Mouse (Mus musculus) testis, adult 2 months (tissue): ENCODE results near the gene Itgb5. TPM values are rescaled to one million over a fixed set of nuclear protein-coding genes. Genes with fewer than 3 reads are reported as not detected.

Source experiments
- H3K27ac ChIP-seq: fragments of 200-500 bp; 2 replicates; pipeline ENCODE4 v1.5.1; 2012; ENCODE audit warnings: low read depth, low read length; ENCODE audit not compliant: control insufficient read depth, insufficient read depth
- H3K27me3 ChIP-seq: fragments of 200-500 bp; 2 replicates; pipeline ENCODE4 v1.6.1; 2012; ENCODE audit warnings: mild to moderate bottlenecking, low read length, moderate library complexity; ENCODE audit not compliant: control insufficient read depth, insufficient read depth
- H3K36me3 ChIP-seq: fragments of 200-500 bp; 2 replicates; pipeline ENCODE4 v1.6.1; 2012; ENCODE audit warnings: mild to moderate bottlenecking, low read length; ENCODE audit not compliant: control insufficient read depth, insufficient read depth
- H3K4me1 ChIP-seq: fragments of 200-500 bp; 2 replicates; pipeline ENCODE4 v1.6.1; 2012; ENCODE audit warnings: low read length; ENCODE audit not compliant: control insufficient read depth, insufficient read depth
- H3K4me3 ChIP-seq: fragments of 200-500 bp; 2 replicates; pipeline ENCODE4 v1.5.1; 2012; ENCODE audit warnings: low read depth, mild to moderate bottlenecking, low read length, moderate library complexity, mixed read lengths; ENCODE audit not compliant: control insufficient read depth
- CTCF ChIP-seq: fragments of 200-500 bp; IDR thresholded peaks from 2 replicates; pipeline ENCODE4 v1.5.1; 2012; ENCODE audit warnings: low read depth, mild to moderate bottlenecking, inconsistent platforms, low read length, moderate library complexity; ENCODE audit not compliant: control insufficient read depth, insufficient read depth, insufficient replicate concordance
- POLR2A ChIP-seq: fragments of 200-500 bp; IDR thresholded peaks from 2 replicates; pipeline ENCODE4 v1.6.1; 2012; ENCODE audit warnings: low read depth, mild to moderate bottlenecking, inconsistent platforms, low read length, moderate library complexity; ENCODE audit not compliant: control insufficient read depth
- polyA plus RNA-seq: library from polyadenylated mRNA; depleted of rRNA; stranded (reverse); fragments of >200 nt; gene quantifications from 2 replicates; pipeline ENCODE4 v1.2.3, GENCODE M21; 2012

Gene Itgb5
- polyA plus RNA-seq, 1 experiment, result 33.0 TPM

DNA sequence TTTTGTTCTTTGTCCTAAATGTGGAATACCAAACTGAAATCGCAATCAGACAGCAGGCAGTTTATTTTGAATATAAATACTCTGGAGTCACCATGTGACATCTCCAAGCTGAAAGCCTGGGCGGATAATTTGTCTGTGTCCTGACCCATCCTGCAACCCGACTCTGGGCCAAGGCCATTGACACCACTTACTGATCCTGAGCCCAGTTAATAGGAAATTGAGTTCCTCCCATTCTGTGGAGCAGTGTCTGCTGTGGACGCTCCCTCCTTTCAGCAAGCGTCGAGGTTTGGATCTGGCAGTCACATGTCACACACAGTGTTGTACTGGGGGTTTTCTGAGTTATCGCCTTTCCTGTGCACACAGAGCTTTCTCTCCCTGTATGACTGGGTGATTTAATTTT is 66.2 kb downstream of the Itgb5 start:
- no peaks in the 10 kb centered on the region for H3K36me3 ChIP-seq
- no peak overlapping the region for H3K4me3 ChIP-seq
- H3K27me3 ChIP-seq, result no peaks in the 10 kb centered on the region
- no peak overlapping the region for H3K27ac ChIP-seq
- TF ChIP-seq CTCF (no peak), POLR2A (no peak)
- H3K4me1 ChIP-seq, result peaks cover 5% of the 10 kb centered on the region

DNA sequence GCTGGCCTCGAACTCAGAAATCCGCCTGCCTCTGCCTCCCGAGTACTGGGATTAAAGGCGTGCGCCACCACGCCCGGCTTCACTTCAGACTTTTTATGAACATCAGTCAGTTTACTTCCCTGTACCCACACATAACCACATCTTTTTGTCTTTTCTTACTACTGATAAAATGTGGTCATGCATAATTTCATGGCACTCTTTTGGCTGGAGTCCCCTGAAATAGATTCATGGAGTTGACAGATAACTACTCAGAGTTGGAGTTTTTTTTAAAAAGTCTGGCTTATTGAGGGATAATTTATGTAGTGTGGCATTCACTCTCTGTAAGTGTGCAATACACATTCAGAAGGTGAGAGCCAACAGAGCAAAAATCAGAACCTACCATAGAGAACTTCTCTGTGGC is 67.3 kb downstream of the Itgb5 start:
- no peaks in the 10 kb centered on the region for H3K36me3 ChIP-seq
- no peaks in the 10 kb centered on the region for H3K27me3 ChIP-seq
- TF ChIP-seq CTCF (no peak), POLR2A (no peak)
- no peak overlapping the region for H3K4me3 ChIP-seq
- H3K27ac ChIP-seq, result no peak overlapping the region
- peaks cover 3% of the 10 kb centered on the region for H3K4me1 ChIP-seq

DNA sequence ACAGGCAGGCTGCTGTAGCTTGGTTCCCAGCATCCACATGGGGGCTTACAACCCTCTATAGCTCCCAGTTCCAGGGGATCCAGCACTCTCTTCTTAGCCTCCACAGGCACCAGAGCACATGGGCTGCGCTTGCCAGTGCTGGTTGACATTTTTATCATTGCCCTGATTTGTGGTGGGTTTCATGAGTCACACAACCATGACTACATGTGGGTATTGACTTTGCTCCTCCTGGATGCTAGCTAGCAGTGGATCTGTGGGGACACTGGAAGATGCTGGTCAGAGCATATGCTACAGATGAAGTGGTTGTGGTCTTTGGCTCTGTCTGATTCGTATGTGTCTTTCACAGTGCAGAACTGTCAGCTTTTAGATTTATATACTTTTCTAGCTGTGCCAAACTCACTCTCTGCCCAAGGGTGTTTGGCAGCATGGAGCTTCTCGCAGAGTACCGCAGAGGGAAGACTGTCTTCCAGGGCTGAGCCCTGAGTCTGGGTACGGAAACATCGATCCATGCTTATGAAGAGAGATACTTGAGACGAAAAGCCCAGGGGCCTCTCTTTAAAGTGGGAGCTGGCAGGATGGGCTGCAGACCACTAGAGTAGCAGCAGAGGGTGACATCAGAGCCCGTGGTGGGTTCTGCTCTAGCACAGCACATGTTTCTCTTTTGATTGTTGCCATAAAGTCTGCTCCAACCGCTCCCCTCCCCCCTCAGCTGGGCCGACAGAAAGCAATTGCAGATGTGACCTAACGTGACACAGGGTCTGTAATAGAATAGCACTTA is 74.4 kb downstream of the Itgb5 start:
- Histone ChIP-seq H3K27ac (no peak overlapping the region), H3K36me3 (no peaks in the 10 kb centered on the region), H3K4me3 (no peak overlapping the region)

DNA sequence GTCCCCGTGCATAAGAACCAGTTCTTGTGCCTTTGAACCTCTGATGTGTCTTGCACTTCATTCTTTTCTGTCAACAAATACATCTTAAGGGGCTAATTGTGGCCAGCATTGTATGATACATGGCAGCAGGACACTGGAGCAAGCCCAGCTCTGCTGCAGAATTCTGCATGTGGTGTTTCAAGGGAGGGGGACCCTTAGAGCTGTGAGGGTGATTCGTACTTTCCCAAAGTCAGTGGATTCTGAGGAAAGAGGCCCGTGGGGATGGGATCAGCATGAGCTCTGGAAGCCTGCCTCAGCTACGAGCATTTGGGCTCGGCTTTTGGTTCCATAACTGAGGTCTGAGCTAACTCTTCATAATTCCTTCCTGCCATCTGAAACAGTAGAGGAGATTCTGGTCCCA is 75.1 kb downstream of the Itgb5 start:
- Histone ChIP-seq H3K4me3 (no peak overlapping the region), H3K27ac (no peak overlapping the region), H3K36me3 (no peaks in the 10 kb centered on the region), H3K27me3 (no peaks in the 10 kb centered on the region), H3K4me1 (no peaks in the 10 kb centered on the region)
- TF ChIP-seq POLR2A (no peak), CTCF (no peak)

More for the DNA sequence above, 74.4 kb downstream of the Itgb5 start:
- no peaks in the 10 kb centered on the region for H3K27me3 ChIP-seq
- H3K4me1 ChIP-seq, result no peaks in the 10 kb centered on the region
- TF ChIP-seq POLR2A, result no peak
- no peak for TF ChIP-seq CTCF

DNA sequence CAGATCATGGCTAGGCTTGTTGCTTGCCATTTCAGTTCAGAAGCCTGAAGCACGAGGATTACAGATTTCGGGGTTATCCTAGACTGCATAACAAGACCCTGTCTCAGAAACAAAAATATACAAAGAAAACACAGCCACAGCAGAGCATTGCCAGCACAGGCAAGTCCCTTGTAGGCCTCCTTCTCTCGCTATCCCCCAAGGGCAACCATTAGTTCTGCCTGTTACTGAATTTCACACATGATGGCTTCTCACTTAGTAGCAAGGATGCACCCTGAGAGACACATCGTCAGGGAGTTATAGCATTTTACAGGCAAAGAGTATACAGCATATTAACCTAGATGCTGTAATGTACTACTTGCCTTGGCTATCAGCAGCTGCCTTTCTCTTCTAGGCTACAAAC is 78.8 kb downstream of the Itgb5 start:
- Histone ChIP-seq H3K36me3 (no peaks in the 10 kb centered on the region), H3K4me1 (no peaks in the 10 kb centered on the region), H3K4me3 (no peak overlapping the region), H3K27ac (no peak overlapping the region), H3K27me3 (no peaks in the 10 kb centered on the region)
- TF ChIP-seq POLR2A (no peak), CTCF (no peak)

DNA sequence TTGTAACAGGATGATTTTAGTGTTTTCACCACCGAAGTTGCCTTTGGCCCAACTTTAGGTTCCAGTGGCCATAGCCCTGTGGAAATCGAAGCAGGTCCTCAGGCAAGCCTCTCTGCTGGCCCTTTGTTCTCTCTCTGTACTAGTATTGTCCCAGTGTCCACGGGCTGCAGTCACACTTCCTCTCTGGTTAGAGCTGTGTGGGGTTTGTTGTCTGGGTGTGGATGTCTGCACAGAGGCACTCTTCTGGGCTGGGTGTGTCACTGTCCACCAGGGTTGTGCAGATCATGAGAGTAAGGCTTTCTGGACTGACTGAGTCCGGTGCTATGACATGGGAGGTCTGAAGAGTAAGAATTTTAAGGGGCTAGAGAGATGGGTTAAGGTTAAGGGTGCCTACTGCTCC is 85.5 kb downstream of the Itgb5 start:
- no peaks in the 10 kb centered on the region for H3K36me3 ChIP-seq
- TF ChIP-seq CTCF, result no peak
- TF ChIP-seq POLR2A, result no peak

DNA sequence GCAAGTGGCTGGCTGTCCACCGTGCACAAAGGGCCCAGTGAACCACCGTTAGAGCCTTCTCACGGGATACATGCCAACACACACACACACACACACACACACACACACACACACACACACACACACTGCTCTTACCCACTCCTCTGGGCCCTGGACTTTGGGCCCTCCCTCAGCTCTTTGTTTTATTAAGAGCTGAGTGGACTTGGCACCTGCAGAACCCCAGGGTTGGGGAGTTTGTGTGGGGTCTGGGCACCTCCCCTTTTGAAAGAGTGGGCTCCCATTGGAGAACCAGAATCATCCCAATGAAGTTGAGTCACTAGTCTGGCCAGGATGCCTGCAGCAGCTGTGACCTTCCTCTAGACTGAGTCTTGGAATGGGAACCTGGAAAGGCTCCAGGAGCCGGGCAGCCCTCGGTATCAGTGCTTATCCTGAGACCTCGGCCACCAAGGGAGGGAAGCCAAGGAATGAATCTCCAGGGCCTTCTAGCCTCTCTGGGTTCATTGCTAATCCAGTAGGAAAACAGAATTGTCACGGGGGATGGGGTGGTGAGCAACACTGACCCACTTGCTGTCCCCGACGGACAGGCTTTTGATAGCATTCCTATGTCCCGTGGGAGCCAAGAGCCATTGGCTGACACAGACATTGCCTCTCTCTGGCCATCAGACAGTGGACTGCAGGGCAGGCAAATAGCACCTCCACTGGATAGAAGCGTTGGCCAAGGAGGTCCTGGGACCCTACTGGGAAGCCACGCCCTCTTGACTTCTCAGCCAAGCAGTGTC is 87.2 kb downstream of the Itgb5 start:
- H3K27ac ChIP-seq, result peak overlapping the region; percentile 24; the same call in 1 of the 2 replicates
- TF ChIP-seq POLR2A (no peak), CTCF (no peak)

More for the DNA sequence above, 85.5 kb downstream of the Itgb5 start:
- Histone ChIP-seq H3K27me3 (no peaks in the 10 kb centered on the region), H3K4me1 (peaks cover 5% of the 10 kb centered on the region), H3K4me3 (no peak overlapping the region), H3K27ac (no peak overlapping the region; the same call in 1 of the 2 replicates)

More for the DNA sequence above, 87.2 kb downstream of the Itgb5 start:
- no peaks in the 10 kb centered on the region for H3K36me3 ChIP-seq
- H3K27me3 ChIP-seq, result no peaks in the 10 kb centered on the region
- H3K4me3 ChIP-seq, result no peak overlapping the region
- H3K4me1 ChIP-seq, result peaks cover 5% of the 10 kb centered on the region
